Mouse (Mus musculus) lung, postnatal 0 days (tissue): ENCODE results near the gene Clstn2.

Experiments used
- CTCF ChIP-seq: IDR thresholded peaks from 2 replicates; pipeline ENCODE4 v1.5.1; 2016; ENCODE audit warnings: antibody characterized with exemption, mild to moderate bottlenecking
- EP300 ChIP-seq: IDR thresholded peaks from 2 replicates; pipeline ENCODE4 v1.6.1; 2016; ENCODE audit warnings: antibody characterized with exemption, mild to moderate bottlenecking, control low read depth

DNA sequence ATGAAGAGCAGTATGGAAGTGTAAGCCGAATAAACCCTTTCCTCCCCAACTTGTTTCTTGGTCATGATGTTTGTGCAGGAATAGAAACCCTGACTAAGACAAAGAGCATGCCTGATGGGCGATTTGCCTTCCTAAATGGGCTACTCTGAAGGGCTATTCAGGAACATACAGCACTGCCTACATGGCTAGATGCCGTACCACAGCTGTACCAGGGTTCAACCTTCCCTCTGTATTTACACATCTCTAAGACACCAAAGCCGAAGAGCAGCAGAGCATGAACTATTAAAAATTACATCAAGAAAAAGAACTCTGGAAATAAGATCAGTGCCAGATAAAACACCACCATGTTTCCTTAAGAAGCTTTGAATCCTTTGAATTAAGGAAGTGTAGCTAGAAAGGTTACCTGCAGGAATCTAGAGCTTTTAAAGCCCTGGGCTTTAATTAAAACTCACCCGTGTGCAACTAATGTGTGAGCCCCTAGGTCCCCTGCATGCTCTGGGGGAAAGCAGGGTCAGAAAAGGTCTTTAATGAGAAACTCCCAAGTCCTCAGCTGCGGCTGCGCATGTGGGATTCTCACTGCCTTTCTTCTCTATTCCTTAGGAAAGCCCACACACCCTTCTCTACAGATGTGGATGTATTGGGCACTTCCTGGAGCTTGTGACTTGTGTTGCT, 277.2 kb downstream of the Clstn2 start:
- TF ChIP-seq CTCF = no peak
- TF ChIP-seq EP300 = no peak
